Mouse (Mus musculus) MEL (cell line): ENCODE data around the gene Cyp2a4. TPM values are rescaled to one million over a fixed set of nuclear protein-coding genes. Genes with fewer than 3 reads are reported as not detected.
"Not testable (repeated sequence)": the region's sequence is repeated elsewhere in the genome, so short reads cannot be mapped to it uniquely, and the experiment has no call there.

ENCODE experiments used
- DNase-seq: peaks from one replicate; pipeline ENCODE4 v3.0.0; 2011; ENCODE audit warnings: low read depth, low spot score
- H3K27ac ChIP-seq: 2 replicates; pipeline ENCODE4 v1.5.1; 2012; ENCODE audit warnings: low read depth, mild to moderate bottlenecking, control low read depth, low read length, moderate library complexity; ENCODE audit not compliant: control insufficient read depth
- H3K27me3 ChIP-seq, 2 experiments: fragments of 150-350 bp in 1 of 2; sonication (generic) in 1 of 2; 2 replicates each; pipeline ENCODE4 v1.6.1; 2012; ENCODE audit warnings: low read length in 2 of 2, mild to moderate bottlenecking in 2 of 2, improper control_type of control experiment in 1 of 2, moderate library complexity in 1 of 2; ENCODE audit not compliant: insufficient read depth in 2 of 2, control insufficient read depth in 1 of 2
- H3K36me3 ChIP-seq, 2 experiments: 2 replicates each; pipeline ENCODE4 v1.6.1; 2012 to 2014; ENCODE audit warnings: low read length in 2 of 2, improper control_type of control experiment in 1 of 2, inconsistent platforms in 1 of 2, mild to moderate bottlenecking in 1 of 2; ENCODE audit not compliant: insufficient read depth in 2 of 2, control insufficient read depth in 1 of 2
- H3K4me1 ChIP-seq, 2 experiments: fragments of 150-350 bp in 1 of 2; sonication (generic) in 1 of 2; 2 replicates each; pipeline ENCODE4 v1.6.1; 2012; ENCODE audit warnings: low read length in 2 of 2, improper control_type of control experiment in 1 of 2, mild to moderate bottlenecking in 1 of 2; ENCODE audit not compliant: insufficient read depth in 2 of 2, control insufficient read depth in 1 of 2
- H3K4me3 ChIP-seq, 2 experiments: fragments of 150-350 bp in 1 of 2; sonication (generic) in 1 of 2; 2 replicates each; pipeline ENCODE4 v1.5.1; 2012; ENCODE audit warnings: low read depth in 2 of 2, low read length in 2 of 2, mild to moderate bottlenecking in 2 of 2, moderate library complexity in 2 of 2, control low read depth in 1 of 2, improper control_type of control experiment in 1 of 2; ENCODE audit not compliant: control insufficient read depth in 1 of 2, insufficient read depth in 1 of 2
- H3K79me2 ChIP-seq: 2 replicates; pipeline ENCODE4 v1.6.1; 2012; ENCODE audit warnings: mild to moderate bottlenecking, low read length, moderate library complexity; ENCODE audit not compliant: control insufficient read depth, poor library complexity, insufficient read depth
- H3K9ac ChIP-seq: 2 replicates; pipeline ENCODE4 v1.6.1; 2012; ENCODE audit warnings: low read depth, mild to moderate bottlenecking, control low read depth, low read length, moderate library complexity; ENCODE audit not compliant: control insufficient read depth, poor library complexity, severe bottlenecking
- H3K9me3 ChIP-seq: fragments of 150-350 bp; sonication (generic); replicated peaks from 2 replicates; pipeline ENCODE4 v1.6.1; 2012; ENCODE audit warnings: mild to moderate bottlenecking, low read length, improper control_type of control experiment, moderate library complexity; ENCODE audit not compliant: insufficient read depth
- polyA plus RNA-seq, 2 experiments: library from polyadenylated mRNA; stranded (reverse) in 1 of 2; unstranded in 1 of 2; fragments of >175 nt in 1 of 2; fragments of >200 nt in 1 of 2; gene quantifications; 2 replicates each; pipeline versions ENCODE4 v1.2.1 to v1.2.4; 2012; ENCODE audit warnings: low replicate concordance in 2 of 2, low read depth in 1 of 2; ENCODE audit not compliant: insufficient read length in 2 of 2, insufficient read depth in 1 of 2, missing spikeins in 1 of 2
- total RNA-seq: library from RNA; depleted of rRNA; stranded (reverse); fragments of 300-350 nt; gene quantifications from 2 replicates; pipeline ENCODE4 v1.2.3, GENCODE M21; 2012; rRNA removed

Gene Cyp2a4
- total RNA-seq, result not detected in 2 replicates
- not detected for polyA plus RNA-seq

DNA sequence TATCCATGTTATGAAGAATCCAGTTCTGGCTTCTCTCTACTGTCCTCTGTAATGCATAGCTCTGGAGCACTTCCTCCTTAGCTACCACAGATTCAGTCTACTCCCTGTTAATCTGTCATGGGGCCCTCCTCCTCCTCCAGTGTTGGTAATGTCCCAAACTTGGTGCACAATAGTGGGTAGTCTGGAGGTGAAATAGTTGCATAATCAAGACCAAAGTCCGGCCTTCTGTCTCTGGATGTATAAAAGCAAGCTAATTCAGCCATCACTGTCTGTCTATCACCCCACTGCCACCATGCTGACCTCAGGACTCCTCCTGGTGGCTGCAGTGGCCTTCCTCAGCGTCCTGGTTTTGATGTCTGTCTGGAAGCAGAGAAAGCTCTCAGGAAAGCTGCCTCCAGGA, at the start of gene Cyp2a4:
Gene Cyp2a4, plus strand, starts transcription at position 244 of the 400 bp plus-strand sequence.
- DNase-seq, H3K4me1 ChIP-seq, H3K79me2 ChIP-seq, H3K27me3 ChIP-seq, H3K4me3 ChIP-seq, H3K9me3 ChIP-seq, H3K36me3 ChIP-seq, H3K27ac ChIP-seq, H3K9ac ChIP-seq: not testable (repeated sequence)

DNA sequence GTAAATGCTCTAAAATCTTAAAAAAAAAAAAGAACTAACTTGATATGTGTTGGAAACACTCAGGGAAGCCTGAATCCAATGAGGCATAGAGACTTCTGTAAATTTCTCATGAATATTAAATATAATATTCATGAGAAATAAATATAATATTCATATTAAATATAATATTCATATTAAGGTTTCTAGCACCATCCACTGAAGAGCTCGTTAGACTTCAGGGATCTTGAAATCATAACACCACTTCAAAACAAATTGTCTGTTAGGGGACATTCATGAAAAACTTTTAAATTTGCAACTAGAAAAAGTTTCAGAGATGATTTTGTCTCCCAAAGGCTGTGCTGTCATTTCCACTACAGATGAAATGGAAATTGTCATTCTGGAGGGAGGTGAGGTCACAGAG, 46.9 kb upstream of the Cyp2a4 start, which contains the start of gene Vmn1r184:
Gene Vmn1r184, plus strand, starts transcription at position 301 of the 400 bp plus-strand sequence.
- not testable (repeated sequence) for H3K27me3 ChIP-seq, H3K9me3 ChIP-seq, H3K9ac ChIP-seq, DNase-seq, H3K36me3 ChIP-seq, H3K4me1 ChIP-seq, H3K27ac ChIP-seq, H3K79me2 ChIP-seq, H3K4me3 ChIP-seq

DNA sequence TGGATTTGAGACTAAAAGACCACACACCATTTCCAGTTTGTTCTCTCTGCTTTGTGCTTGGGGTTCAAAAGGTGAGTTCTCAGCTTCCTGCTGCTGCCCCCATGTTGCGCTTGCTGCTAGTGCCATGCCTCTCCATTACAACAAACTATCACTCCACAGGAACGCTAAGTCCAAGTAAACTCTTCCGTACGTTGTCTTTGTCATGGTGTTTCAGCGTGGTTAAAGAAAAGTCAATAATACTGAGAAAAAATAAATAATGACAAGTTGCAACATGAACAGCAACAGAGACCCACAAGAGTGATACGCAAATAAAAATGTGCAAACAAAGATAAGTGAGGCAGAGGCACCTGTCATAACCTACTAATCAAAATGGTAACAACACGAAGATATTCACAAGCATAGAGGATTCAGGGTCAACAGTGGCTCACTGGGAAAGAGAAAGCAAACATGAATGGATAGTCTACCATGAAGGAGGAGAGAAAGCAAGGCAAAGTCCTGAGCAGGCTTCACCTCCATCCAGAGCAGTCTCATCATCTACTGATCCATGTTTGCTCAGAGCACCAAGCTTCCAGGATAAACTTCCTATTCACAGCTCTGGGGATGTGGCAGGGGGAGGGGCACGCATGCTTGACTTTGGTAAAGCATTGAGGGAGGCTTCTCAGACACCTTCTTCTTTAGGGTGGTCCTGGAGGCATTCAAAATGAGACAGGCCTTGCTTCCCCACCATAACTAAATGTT, 3.4 kb upstream of the Cyp2a4 start:
- not testable (repeated sequence) for H3K79me2 ChIP-seq, H3K27me3 ChIP-seq, H3K4me3 ChIP-seq, H3K27ac ChIP-seq, H3K4me1 ChIP-seq, H3K9me3 ChIP-seq, H3K36me3 ChIP-seq, H3K9ac ChIP-seq, DNase-seq

DNA sequence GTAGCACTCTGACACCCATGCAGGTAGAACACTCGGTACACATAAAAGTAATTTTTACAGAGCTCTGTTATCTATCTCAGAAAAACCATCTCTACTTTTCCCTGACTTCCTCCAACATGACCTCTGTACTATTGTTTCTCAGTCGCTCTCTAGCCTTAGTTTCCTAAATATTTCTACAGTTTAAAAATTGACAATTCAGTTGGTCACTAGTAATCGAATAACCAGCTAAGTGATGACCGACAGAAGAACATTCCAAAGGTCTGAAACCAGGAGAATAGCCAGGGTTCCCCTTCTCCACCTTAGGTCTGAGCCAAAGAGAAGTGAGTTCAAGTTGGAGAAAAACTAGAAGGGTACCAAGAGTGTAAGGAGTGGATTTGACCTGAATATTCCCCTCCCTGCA, 4.8 kb downstream of the Cyp2a4 start:
- H3K27ac ChIP-seq, H3K9me3 ChIP-seq, DNase-seq, H3K9ac ChIP-seq, H3K27me3 ChIP-seq, H3K4me1 ChIP-seq, H3K79me2 ChIP-seq, H3K4me3 ChIP-seq, H3K36me3 ChIP-seq: not testable (repeated sequence)

DNA sequence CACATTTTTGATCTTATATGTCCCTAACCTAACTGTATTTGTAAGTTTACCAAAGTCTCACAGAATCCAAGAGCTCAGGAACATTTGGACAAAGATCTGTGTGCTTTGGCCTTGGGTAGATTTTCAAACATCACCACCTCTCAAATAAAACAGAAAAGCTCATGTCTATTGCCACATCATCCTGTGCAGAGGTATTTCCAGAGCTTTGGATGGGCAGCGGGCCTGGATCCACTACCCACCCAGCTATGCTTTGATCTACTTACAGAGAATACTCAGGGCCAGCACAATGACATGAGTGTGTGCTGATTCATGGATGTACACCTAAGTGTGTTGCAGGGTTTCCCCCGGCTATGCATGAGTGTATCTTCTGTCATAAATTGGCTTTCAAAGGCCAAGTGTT, 8.2 kb downstream of the Cyp2a4 start:
- H3K27ac ChIP-seq, H3K9ac ChIP-seq, H3K4me3 ChIP-seq, DNase-seq, H3K4me1 ChIP-seq, H3K36me3 ChIP-seq, H3K79me2 ChIP-seq, H3K9me3 ChIP-seq, H3K27me3 ChIP-seq: not testable (repeated sequence)

DNA sequence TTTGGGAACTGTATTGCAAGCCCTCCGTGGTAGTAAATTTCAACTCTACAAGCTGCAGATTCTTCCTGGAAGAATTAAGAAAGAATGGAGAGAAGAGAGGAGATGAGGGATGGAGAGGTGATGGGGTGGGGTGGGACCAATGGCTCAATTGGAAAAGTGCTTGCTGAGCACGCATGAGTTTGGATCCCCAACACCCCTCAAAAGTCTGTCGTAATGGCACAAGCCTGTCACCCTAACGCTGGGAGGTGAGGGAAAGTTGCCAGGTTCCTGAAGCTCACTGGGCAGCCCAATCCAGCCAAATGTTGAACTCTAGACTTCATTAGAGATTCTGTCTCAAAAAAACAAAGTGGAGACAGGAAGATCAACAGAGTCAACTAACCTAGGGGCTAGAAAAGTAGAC, 8.8 kb downstream of the Cyp2a4 start:
- H3K9me3 ChIP-seq, H3K27ac ChIP-seq, H3K36me3 ChIP-seq, H3K27me3 ChIP-seq, H3K9ac ChIP-seq, DNase-seq, H3K79me2 ChIP-seq, H3K4me1 ChIP-seq, H3K4me3 ChIP-seq: not testable (repeated sequence)

DNA sequence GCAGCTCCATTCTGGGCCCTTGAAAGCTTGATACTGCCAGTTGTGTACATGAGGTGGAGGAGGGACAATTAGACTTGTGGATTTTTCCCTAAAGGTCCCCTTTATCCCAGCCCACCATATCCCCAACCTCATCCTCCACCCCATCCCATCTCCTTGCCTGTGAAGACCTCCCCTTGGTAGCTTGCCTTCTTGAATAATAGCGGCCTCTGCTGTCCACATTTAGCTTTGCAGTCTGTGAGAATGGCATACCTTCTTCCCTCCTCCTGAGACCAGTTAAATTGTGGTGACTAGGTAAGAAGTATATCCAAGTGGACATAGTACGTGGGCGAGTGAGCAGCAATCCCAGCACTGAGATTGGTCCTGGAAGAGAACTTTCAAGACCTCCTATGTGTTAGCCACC, 13.4 kb downstream of the Cyp2a4 start:
- not testable (repeated sequence) for H3K9ac ChIP-seq, H3K9me3 ChIP-seq, H3K4me3 ChIP-seq, H3K36me3 ChIP-seq, H3K27ac ChIP-seq, H3K4me1 ChIP-seq, H3K79me2 ChIP-seq, H3K27me3 ChIP-seq
- peak; percentile 4 for DNase-seq
